ENCODE assay signal across 18 mouse cellular contexts in genomic region chr2:146083326-146083871, GRCm38 (mm10).
DNase-seq lines count a peak whose midpoint lies in the region; ATAC-seq lines count a peak whose summit lies in the region.
"Had no signal": no experiment of that assay in that cellular context is flagged by ENCODE, and none has a peak within 500 bp of the region (broad histone marks: within the 10 kb centered on the region; RNA-seq: fewer than 3 reads in every experiment).

No protein-coding gene starts in this region.

- H3K4me3 ChIP-seq in heart, embryonic 12.5 days: no peak overlapping the region
- H3K4me3 ChIP-seq in forebrain, embryonic 12.5 days (replicated peaks): no peak overlapping the region
- H3K4me3 ChIP-seq: neural tube, embryonic 13.5 days had no signal

- H3K4me2 ChIP-seq in heart, embryonic 12.5 days: no peak overlapping the region
- H3K4me2 ChIP-seq in forebrain, embryonic 12.5 days: no peak overlapping the region
- H3K4me2 ChIP-seq: hindbrain, embryonic 14.5 days; neural tube, embryonic 13.5 days had no signal

- no peak for DNase-seq in heart, postnatal 10 days
- peak; percentile 21 for DNase-seq in ZHBTc4 (ENCODE audit: low read depth, low spot score)
- peak; percentile 84 for DNase-seq in retina, postnatal 1 day
- no peak for DNase-seq in urinary bladder, postnatal 10 days (ENCODE audit: low spot score)
- DNase-seq in urinary bladder, postnatal 36 days (ENCODE audit: low spot score in 2 of 2): no peak
- DNase-seq: adrenal gland, postnatal 10 days; cerebellum, adult 9-11 months; gastrocnemius, postnatal 10 days; kidney, adult 11 months; kidney, postnatal 10 days; liver; lung, adult 2 months; thymus, postnatal 25 days had no signal

- H3K9ac ChIP-seq in heart, embryonic 12.5 days: no peak overlapping the region
- no peak overlapping the region for H3K9ac ChIP-seq in forebrain, embryonic 12.5 days
- H3K9ac ChIP-seq: hindbrain, embryonic 14.5 days; neural tube, embryonic 13.5 days had no signal

- intact Hi-C loops in heart, postnatal 10 days (cut with DNase I): no loop called here

- ATAC-seq in heart, embryonic 12.5 days (ENCODE audit: insufficient number of reproducible peaks, low FRiP score): peak; percentile 51; the same call in 1 of the 2 replicates
- ATAC-seq in forebrain, embryonic 12.5 days (ENCODE audit: low FRiP score): peak; percentile 64; the same call in 1 of the 2 replicates
- ATAC-seq in CD4-positive, CD25-positive, alpha-beta regulatory T cell, adult 4 months: no peak

- H3K36me3 ChIP-seq in heart, embryonic 12.5 days: no peaks in the 10 kb centered on the region
- no peaks in the 10 kb centered on the region for H3K36me3 ChIP-seq in forebrain, embryonic 12.5 days (replicated peaks)
- H3K36me3 ChIP-seq: neural tube, embryonic 13.5 days had no signal

- H3K4me1 ChIP-seq in heart, embryonic 12.5 days (replicated peaks): 0 out of 2 replicates have a peak, but pooled peaks cover 6% of the 10 kb centered on the region
- H3K4me1 ChIP-seq in forebrain, embryonic 12.5 days: peaks cover 22% of the 10 kb centered on the region
- H3K4me1 ChIP-seq: neural tube, embryonic 13.5 days had no signal

- 0 out of 2 replicates have a peak overlapping the region, but pooled peaks have one; percentile 5 for H3K27ac ChIP-seq in heart, embryonic 12.5 days (ENCODE audit: poor library complexity, severe bottlenecking)
- H3K27ac ChIP-seq in forebrain, embryonic 12.5 days: 0 out of 2 replicates have a peak overlapping the region, but pooled peaks have one; percentile 21
- H3K27ac ChIP-seq: hindbrain, embryonic 14.5 days; neural tube, embryonic 13.5 days had no signal

- no peaks in the 10 kb centered on the region for H3K9me3 ChIP-seq in heart, embryonic 12.5 days (replicated peaks)
- no peaks in the 10 kb centered on the region for H3K9me3 ChIP-seq in forebrain, embryonic 12.5 days
- H3K9me3 ChIP-seq: neural tube, embryonic 13.5 days had no signal

- WGBS in heart, embryonic 12.5 days: 38% methylated on average over 6 of the region's 6 CpGs
- WGBS in forebrain, embryonic 12.5 days: 16% methylated on average over 6 of the region's 6 CpGs

- no peaks in the 10 kb centered on the region for H3K27me3 ChIP-seq in heart, embryonic 12.5 days (replicated peaks)
- no peaks in the 10 kb centered on the region for H3K27me3 ChIP-seq in forebrain, embryonic 12.5 days
- H3K27me3 ChIP-seq: neural tube, embryonic 13.5 days had no signal

Comparison
In these comparisons a context has a peak if more than half of its experiments do, and no peak if none do; other contexts are left out.
1. DNase-seq: peak in ZHBTc4 (single experiment) and retina, postnatal 1 day (single experiment); none in heart, postnatal 10 days (0 of 2), urinary bladder, postnatal 10 days (single experiment) and urinary bladder, postnatal 36 days (0 of 2).